Mouse (Mus musculus) G1E (cell line): ENCODE measurements at regions not wholly inside any gene's neighbourhood (a gene's known extent, or its start where the extent isn't known, plus 50 kb on each side); places are given as distances from the start of the nearest gene placed in this dataset.

ENCODE experiments used
- CTCF ChIP-seq: IDR thresholded peaks from 2 replicates; pipeline ENCODE4 v1.5.1; 2012; ENCODE audit warnings: low read depth, low read length, inconsistent platforms, mixed read lengths
- GATA1 ChIP-seq: IDR thresholded peaks from 2 replicates; pipeline ENCODE4 v1.6.1; 2012; ENCODE audit warnings: borderline replicate concordance, low read length, inconsistent platforms, mixed read lengths
- POLR2AphosphoS5 ChIP-seq: IDR thresholded peaks from 2 replicates; pipeline ENCODE4 v1.6.1; 2012; ENCODE audit warnings: low read depth, low read length, inconsistent platforms; ENCODE audit not compliant: insufficient replicate concordance

DNA sequence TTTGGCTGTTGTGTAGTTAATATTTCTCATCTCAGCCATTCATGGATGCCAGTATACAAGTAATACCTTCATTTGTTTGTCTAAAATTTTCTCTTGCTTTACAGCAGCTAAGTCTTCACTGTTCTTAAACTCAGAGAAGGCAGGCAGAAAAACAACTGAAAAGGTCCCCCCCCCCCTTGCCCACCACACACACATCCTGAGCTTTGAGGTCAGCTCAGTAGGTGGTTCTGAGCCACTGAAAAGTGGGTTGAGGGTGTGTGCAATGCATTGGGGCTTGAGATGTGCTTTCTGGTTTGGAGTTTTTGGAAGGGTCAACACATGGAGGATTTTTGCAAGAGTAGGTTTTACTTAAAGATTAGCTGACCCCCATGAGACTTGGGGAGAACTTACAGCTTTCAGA, 136.1 kb upstream of the Slco3a1 start:
- no peak for TF ChIP-seq GATA1
- no peak for TF ChIP-seq CTCF
- TF ChIP-seq POLR2AphosphoS5 = no peak
